Mouse (Mus musculus) heart, postnatal 0 days (tissue): ENCODE results near the gene Nlrx1. TPM values are rescaled to one million over a fixed set of nuclear protein-coding genes. Genes with fewer than 3 reads are reported as not detected.

Source experiments
- ATAC-seq: fragments of 200-750 bp; cut with Nextera tagmentation; 2 replicates; pipeline ENCODE4 v1.8.0; 2017; ENCODE audit warnings: low read depth, moderate number of reproducible peaks, moderate library complexity; ENCODE audit not compliant: insufficient read depth
- DNase-seq: peaks from one replicate; pipeline ENCODE4 v3.0.0-alpha.2; 2016; ENCODE audit warnings: low spot score
- H3K27ac ChIP-seq: fragments of 300-500 bp; sonication (generic); 2 replicates; pipeline ENCODE4 v1.5.1; 2014; ENCODE audit warnings: low read depth, mild to moderate bottlenecking
- H3K27me3 ChIP-seq: fragments of 300-500 bp; sonication (generic); 2 replicates; pipeline ENCODE4 v1.6.1; 2014; ENCODE audit warnings: low read length, mixed read lengths; ENCODE audit not compliant: control insufficient read depth, insufficient read depth
- H3K36me3 ChIP-seq: fragments of 300-500 bp; sonication (generic); replicated peaks from 2 replicates; pipeline ENCODE4 v1.6.1; 2014; ENCODE audit warnings: low read length, mixed read lengths; ENCODE audit not compliant: control insufficient read depth, insufficient read depth
- H3K4me1 ChIP-seq: fragments of 300-500 bp; sonication (generic); 2 replicates; pipeline ENCODE4 v1.6.1; 2014; ENCODE audit warnings: antibody characterized with exemption; ENCODE audit not compliant: control insufficient read depth, insufficient read depth
- H3K4me2 ChIP-seq: fragments of 300-500 bp; sonication (generic); 2 replicates; pipeline ENCODE4 v1.6.1; 2014; ENCODE audit warnings: low read depth, mild to moderate bottlenecking, low read length, moderate library complexity
- H3K4me3 ChIP-seq: fragments of 300-500 bp; sonication (generic); 2 replicates; pipeline ENCODE4 v1.5.1; 2014; ENCODE audit warnings: low read depth, low read length
- H3K9ac ChIP-seq: fragments of 300-500 bp; sonication (generic); replicated peaks from 2 replicates; pipeline ENCODE4 v1.6.1; 2014; ENCODE audit warnings: low read depth, low read length, mixed read lengths
- H3K9me3 ChIP-seq: fragments of 300-500 bp; sonication (generic); replicated peaks from 2 replicates; pipeline ENCODE4 v1.6.1; 2016; ENCODE audit warnings: low read length; ENCODE audit not compliant: control insufficient read depth
- CTCF ChIP-seq: IDR thresholded peaks from 2 replicates; pipeline ENCODE4 v1.5.1; 2016; ENCODE audit warnings: antibody characterized with exemption, control low read depth, low read depth
- EP300 ChIP-seq: IDR thresholded peaks from 2 replicates; pipeline ENCODE4 v1.6.1; 2016; ENCODE audit warnings: antibody characterized with exemption, low read depth
- WGBS: fragments of 180-500 bp; shearing (Covaris S2); extraction: QIAGEN DNeasy Blood & Tissue Kit; methylation state at CpG from one replicate; pipeline ENCODE4 v1.1.7; 2014; 5-methylcytosine and 5-hydroxymethylcytosine counted together
- polyA plus RNA-seq: library from polyadenylated mRNA; unstranded; fragments of >200 nt; fragmentation: Nextera tagmentation; extraction: Ambion mirVana; gene quantifications from 2 replicates; pipeline ENCODE4 v1.2.1, GENCODE M21; 2015
- total RNA-seq: library from RNA; depleted of rRNA; stranded (reverse); fragments of >200 nt; gene quantifications from 2 replicates; pipeline ENCODE4 v1.2.3, GENCODE M21; 2014; ENCODE audit warnings: low replicate concordance

The Nlrx1 gene
- total and polyA plus RNA-seq, 2 experiments from 2014 or later = 10.2 to 15.4 TPM

DNA sequence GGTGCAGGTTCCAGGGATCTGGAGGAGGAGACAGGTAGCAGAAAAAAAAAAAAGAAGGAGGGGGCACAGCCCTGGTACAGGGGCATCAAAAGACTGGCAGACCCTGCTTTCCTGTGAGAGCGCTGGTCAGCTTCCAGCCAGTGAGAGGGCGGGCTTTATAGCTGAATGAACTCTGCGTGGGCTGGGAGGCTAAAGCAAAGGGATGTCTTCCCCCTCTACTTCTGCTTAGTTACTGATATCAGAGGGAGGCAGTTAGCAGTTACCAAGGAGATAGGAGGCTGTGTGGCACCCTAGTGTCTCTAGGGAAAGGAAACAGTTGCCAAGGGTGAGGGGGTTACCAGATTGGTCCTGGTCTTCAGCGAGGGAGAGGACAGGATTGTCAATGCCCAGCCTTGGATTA, 18.0 kb downstream of the Nlrx1 start:
- Histone ChIP-seq H3K27ac (no peak overlapping the region), H3K4me3 (no peak overlapping the region), H3K27me3 (no peaks in the 10 kb centered on the region), H3K4me2 (no peak overlapping the region), H3K9ac (no peak overlapping the region), H3K9me3 (no peaks in the 10 kb centered on the region), H3K4me1 (no peaks in the 10 kb centered on the region), H3K36me3 (no peaks in the 10 kb centered on the region)
- no peak for DNase-seq
- TF ChIP-seq EP300 (no peak), CTCF (no peak)
- 59% methylated on average over 4 of the region's 4 CpGs for WGBS
- no peak for ATAC-seq

DNA sequence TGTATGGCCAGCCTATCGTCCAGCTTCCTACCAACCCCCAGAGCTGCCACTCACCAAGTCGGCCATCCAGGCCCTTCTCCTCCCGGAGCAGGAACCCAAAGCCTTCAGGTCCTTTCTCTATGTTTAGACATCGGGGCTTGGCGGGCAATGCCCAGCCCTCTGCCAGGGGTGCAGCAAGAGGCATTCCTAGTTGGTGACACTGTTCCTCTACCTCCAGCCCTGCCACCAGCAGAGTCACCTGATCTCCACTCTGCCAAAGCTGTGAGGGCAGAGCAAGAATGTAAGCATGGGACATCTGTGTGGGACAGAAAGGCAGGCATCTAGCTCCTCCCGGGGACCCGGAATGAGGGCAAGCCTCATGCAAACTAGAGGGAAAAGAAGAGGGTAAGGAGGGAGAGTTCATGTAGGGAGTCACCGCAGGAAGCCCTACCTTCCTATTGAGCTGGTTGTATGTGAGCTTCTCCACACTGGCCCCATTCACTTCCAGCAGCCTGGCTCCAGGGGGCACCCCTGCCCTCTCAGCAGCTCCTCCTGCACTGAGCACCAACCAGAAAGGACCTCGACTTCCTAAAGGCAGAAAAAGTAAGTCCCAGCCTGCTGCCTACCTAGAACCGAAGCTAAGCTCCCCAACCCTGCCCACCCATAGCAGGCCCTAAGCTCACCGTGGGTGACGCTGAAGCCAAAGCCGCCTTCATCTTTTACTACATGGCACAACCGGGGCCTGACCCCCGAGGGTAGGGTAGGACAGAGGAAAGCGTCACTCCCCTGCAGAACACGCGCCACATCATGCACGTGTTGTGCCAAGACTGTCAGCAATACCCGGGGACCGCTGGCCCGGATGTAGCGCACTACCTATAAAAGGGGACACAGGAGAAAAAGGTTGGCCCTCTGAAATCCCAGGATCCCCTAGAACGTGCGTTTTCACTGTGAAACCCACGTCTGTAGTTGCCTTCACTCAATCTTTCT, 18.9 kb downstream of the Nlrx1 start:
- H3K27me3 ChIP-seq = no peaks in the 10 kb centered on the region
- peak overlapping the region; percentile 41 for H3K4me2 ChIP-seq
- no peak overlapping the region for H3K9ac ChIP-seq
- peak; percentile 88 for ATAC-seq
- H3K27ac ChIP-seq = 0 out of 2 replicates have a peak overlapping the region, but pooled peaks have one; percentile 28
- no peaks in the 10 kb centered on the region for H3K4me1 ChIP-seq
- no peaks in the 10 kb centered on the region for H3K36me3 ChIP-seq
- H3K4me3 ChIP-seq = no peak overlapping the region
- 33% methylated on average over 26 of the region's 26 CpGs for WGBS
- DNase-seq = peak; percentile 79
- no peaks in the 10 kb centered on the region for H3K9me3 ChIP-seq
- TF ChIP-seq CTCF = peak; percentile 65
- no peak for TF ChIP-seq EP300

DNA sequence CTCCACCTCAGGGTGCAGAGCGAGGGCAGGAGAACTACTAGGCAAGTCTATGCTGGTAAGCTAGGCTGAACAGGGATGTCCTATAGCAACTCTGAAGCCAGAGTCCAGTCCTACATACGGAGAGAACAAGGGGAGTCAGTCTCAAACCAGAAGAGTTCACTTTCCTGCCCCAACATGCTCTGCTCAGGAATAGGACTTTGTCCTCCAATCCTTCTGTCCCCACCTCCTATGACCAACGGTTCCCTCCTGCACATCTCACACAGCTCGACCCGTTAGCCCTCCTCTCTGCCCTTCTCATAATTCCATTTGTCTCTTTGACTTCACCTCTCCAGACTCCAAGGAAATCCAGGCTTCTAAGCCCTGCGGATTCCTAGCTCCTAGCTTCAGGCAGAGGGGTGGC, 20.5 kb downstream of the Nlrx1 start:
- H3K27me3 ChIP-seq = no peaks in the 10 kb centered on the region
- H3K36me3 ChIP-seq = no peaks in the 10 kb centered on the region
- H3K9ac ChIP-seq = no peak overlapping the region
- TF ChIP-seq EP300 (no peak), CTCF (no peak)
- WGBS = 77% methylated on average over 6 of the region's 6 CpGs
- H3K4me3 ChIP-seq = no peak overlapping the region
- no peak for DNase-seq
- H3K4me2 ChIP-seq = no peak overlapping the region
- H3K9me3 ChIP-seq = no peaks in the 10 kb centered on the region
- no peak for ATAC-seq
- no peaks in the 10 kb centered on the region for H3K4me1 ChIP-seq
- no peak overlapping the region for H3K27ac ChIP-seq

DNA sequence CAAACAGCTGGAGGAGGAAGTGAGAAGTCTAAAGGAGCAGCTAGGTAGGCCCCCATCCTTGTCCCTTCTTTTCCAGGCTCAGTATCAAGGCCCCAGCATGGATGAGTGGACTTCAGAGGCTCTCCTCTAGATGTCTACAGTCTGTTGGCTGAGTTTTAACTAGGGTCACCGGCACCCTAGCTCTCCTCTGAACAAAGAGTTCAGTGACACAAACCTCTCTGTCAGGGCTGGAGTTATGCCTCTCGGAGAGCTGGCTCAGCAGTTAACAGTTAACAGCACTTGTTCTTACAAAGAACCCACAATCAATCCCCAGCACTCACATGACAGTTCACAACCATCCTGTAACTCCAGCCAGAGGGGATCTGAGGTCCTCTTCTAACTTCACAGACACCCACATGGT, 24.8 kb downstream of the Nlrx1 start:
- 44% methylated on average over 2 of the region's 2 CpGs for WGBS
- no peak for ATAC-seq

DNA sequence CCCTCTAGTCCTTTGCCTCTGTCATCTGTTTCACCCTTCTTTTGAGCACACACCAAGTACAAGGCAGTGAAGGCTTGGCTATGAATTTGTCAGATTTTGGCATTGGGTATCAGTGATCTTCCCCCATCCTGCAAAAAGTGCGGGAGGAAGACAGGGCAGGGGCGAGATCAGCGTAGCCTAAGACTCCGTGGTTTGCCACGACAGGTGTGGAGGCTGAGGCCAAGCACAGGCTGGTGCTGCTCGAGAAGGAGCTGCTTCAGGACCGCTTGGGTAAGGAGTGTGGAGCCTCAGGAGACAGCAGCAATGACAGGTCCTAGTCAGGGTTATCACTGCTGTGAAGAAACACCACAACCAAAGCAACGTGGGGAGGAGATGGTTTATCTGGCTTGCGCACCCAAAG, 27.0 kb downstream of the Nlrx1 start:
- Histone ChIP-seq H3K4me3 (no peak overlapping the region), H3K9ac (no peak overlapping the region; the same call in 1 of the 2 replicates), H3K9me3 (no peaks in the 10 kb centered on the region), H3K27me3 (no peaks in the 10 kb centered on the region), H3K4me2 (no peak overlapping the region), H3K27ac (no peak overlapping the region), H3K4me1 (no peaks in the 10 kb centered on the region), H3K36me3 (no peaks in the 10 kb centered on the region)
- no peak for DNase-seq
- no peak for TF ChIP-seq CTCF
- no peak for TF ChIP-seq EP300
- WGBS = 55% methylated on average over 9 of the region's 9 CpGs
- ATAC-seq = no peak

More for the DNA sequence above, 24.8 kb downstream of the Nlrx1 start:
- Histone ChIP-seq H3K36me3 (no peaks in the 10 kb centered on the region), H3K4me2 (no peak overlapping the region), H3K27ac (no peak overlapping the region), H3K4me1 (no peaks in the 10 kb centered on the region), H3K9me3 (no peaks in the 10 kb centered on the region), H3K27me3 (no peaks in the 10 kb centered on the region), H3K4me3 (no peak overlapping the region), H3K9ac (no peak overlapping the region; the same call in 1 of the 2 replicates)
- TF ChIP-seq CTCF (no peak), EP300 (no peak)
- DNase-seq = no peak

DNA sequence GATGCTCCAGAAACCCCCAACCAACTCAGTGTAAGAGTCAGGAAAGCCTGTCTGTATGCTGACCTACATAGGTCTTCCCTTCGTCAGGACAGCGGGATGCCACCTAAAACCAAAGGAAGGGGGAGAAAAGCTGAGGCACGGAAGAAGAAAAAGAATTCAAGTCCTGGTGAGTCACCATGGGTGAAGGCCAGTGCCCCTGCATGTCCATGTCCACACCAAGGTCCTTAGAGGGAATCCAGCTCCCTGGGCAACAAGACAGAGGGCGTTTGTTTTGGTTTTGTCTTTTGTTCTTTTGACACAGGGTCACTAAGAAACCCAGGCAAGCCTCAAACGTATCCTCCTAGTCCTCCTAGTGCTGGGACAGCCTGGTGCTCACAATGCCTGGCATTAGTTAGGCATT, 27.5 kb downstream of the Nlrx1 start:
- DNase-seq = no peak
- Histone ChIP-seq H3K9ac (no peak overlapping the region), H3K4me1 (no peaks in the 10 kb centered on the region), H3K27me3 (no peaks in the 10 kb centered on the region), H3K4me3 (no peak overlapping the region), H3K36me3 (no peaks in the 10 kb centered on the region), H3K4me2 (no peak overlapping the region), H3K9me3 (no peaks in the 10 kb centered on the region), H3K27ac (no peak overlapping the region)
- WGBS = 53% methylated on average over 5 of the region's 5 CpGs
- TF ChIP-seq CTCF (no peak), EP300 (no peak)
- ATAC-seq = no peak
